Mouse (Mus musculus): ENCODE results near the gene Sez6l.

DNA sequence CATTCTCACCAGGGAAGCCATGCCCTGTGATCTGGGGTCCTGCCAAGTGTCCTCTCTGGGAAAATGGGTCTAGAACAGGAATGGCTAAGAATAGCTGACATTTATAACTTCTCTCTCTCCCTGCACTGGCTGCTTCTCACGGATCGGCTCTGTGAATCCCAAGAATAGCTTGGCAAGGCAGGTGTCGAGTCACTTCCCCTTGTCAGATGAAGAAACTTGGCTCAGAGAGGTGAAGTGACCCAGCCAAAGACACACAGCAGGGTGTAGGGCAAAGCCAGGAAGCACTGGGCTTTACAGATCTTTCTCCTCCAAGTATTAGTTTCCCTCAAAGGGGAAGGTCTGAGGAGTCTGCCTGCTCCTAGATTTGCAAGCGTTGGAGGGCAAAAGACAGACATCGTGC, 44.1 kb downstream of the Sez6l start:
- TF ChIP-seq GATA1 (IDR thresholded peaks at IDR 0.05; ENCODE audit: low read length) (no peak), TAL1 (IDR thresholded peaks at IDR 0.05; ENCODE audit: low read length) (no peak)
